Mouse (Mus musculus): ENCODE data around the gene Cdca3. TPM values are rescaled to one million over a fixed set of nuclear protein-coding genes. Genes with fewer than 3 reads are reported as not detected.
"Not testable (repeated sequence)": the region's sequence is repeated elsewhere in the genome, so short reads cannot be mapped to it uniquely, and the experiment has no call there.

Gene Cdca3
- under 1 TPM; 0.63 to 0.66 TPM for total RNA-seq (2021)
- long read RNA-seq, experiment 1: 0 reads
- long read RNA-seq, experiment 2, partial matches to known transcripts: 0 of 3 reads
- long read RNA-seq, experiment 2, other reads (novel, unspliced or antisense): 0 of 3 reads

- peak within 1 kb of the TSS; percentile 71 for H3K4me3 ChIP-seq
- DNase-seq (ENCODE audit: extremely low spot score in 1 of 2, low spot score in 2 of 2): peak; percentile 98
- TF ChIP-seq CTCF (IDR thresholded peaks at IDR 0.05): no peak
- intact Hi-C loops (cut with DNase I): loop anchor here (1.0 kb wide), 1 partner anchor 15 kb away; the partner anchor contains the start of gene Tpi1
- H3K27ac ChIP-seq: peak within 1 kb of the TSS; percentile 95
These were observed at the start of gene Cdca3, which contains the start of gene Usp5 for GRCm38 (mm10) chr6:124828868-124829798. Gene Cdca3, plus strand, starts transcription at chr6:124829547. Gene Usp5, minus strand, starts transcription at chr6:124829484.

- TF ChIP-seq CTCF (IDR thresholded peaks at IDR 0.05): no peak
- H3K27ac ChIP-seq: no peak overlapping the region
- no peak for DNase-seq (ENCODE audit: extremely low spot score in 1 of 2, low spot score in 2 of 2)
- H3K4me3 ChIP-seq: peak overlapping the region; percentile 36
- intact Hi-C loops (cut with DNase I): no loop called here
These were observed 49.3 kb upstream of the Cdca3 start for GRCm38 (mm10) chr6:124779984-124780416.

GRCm38 (mm10) chr6:124780917-124781316 lies 48.4 kb upstream of the Cdca3 start:
- TF ChIP-seq CTCF (IDR thresholded peaks at IDR 0.05): no peak
- H3K4me3 ChIP-seq: no peak overlapping the region
- intact Hi-C loops (cut with DNase I): no loop called here
- DNase-seq (ENCODE audit: extremely low spot score in 1 of 2, low spot score in 2 of 2): no peak
- H3K27ac ChIP-seq: no peak overlapping the region

- no peak overlapping the region for H3K27ac ChIP-seq
- intact Hi-C loops (cut with DNase I): no loop called here
- H3K4me3 ChIP-seq: no peak overlapping the region
- no peak for DNase-seq (ENCODE audit: extremely low spot score in 1 of 2, low spot score in 2 of 2)
- TF ChIP-seq CTCF (IDR thresholded peaks at IDR 0.05): no peak
These were observed 46.9 kb upstream of the Cdca3 start for GRCm38 (mm10) chr6:124782436-124782835.

GRCm38 (mm10) chr6:124786756-124787420 lies 42.5 kb upstream of the Cdca3 start:
- no peak for DNase-seq (ENCODE audit: extremely low spot score in 1 of 2, low spot score in 2 of 2)
- H3K27ac ChIP-seq: no peak overlapping the region
- intact Hi-C loops (cut with DNase I): no loop called here
- no peak for TF ChIP-seq CTCF (IDR thresholded peaks at IDR 0.05)
- no peak overlapping the region for H3K4me3 ChIP-seq

- Histone ChIP-seq H3K4me3 (no peak overlapping the region), H3K27ac (no peak overlapping the region)
- no peak for TF ChIP-seq CTCF (IDR thresholded peaks at IDR 0.05)
- DNase-seq (ENCODE audit: extremely low spot score in 1 of 2, low spot score in 2 of 2): no peak
- intact Hi-C loops (cut with DNase I): no loop called here
These were observed 41.6 kb upstream of the Cdca3 start for GRCm38 (mm10) chr6:124787722-124788121.

GRCm38 (mm10) chr6:124789519-124789918 lies 39.8 kb upstream of the Cdca3 start:
- TF ChIP-seq CTCF (IDR thresholded peaks at IDR 0.05): no peak

GRCm38 (mm10) chr6:124790121-124790520 lies 39.2 kb upstream of the Cdca3 start:
- Histone ChIP-seq H3K27ac (no peak overlapping the region), H3K4me3 (no peak overlapping the region)
- no peak for TF ChIP-seq CTCF (IDR thresholded peaks at IDR 0.05)
- DNase-seq (ENCODE audit: extremely low spot score in 1 of 2, low spot score in 2 of 2): no peak
- intact Hi-C loops (cut with DNase I): loop anchor here (2.0 kb wide), 1 partner anchor 15 kb away; no protein-coding TSS in a partner anchor

More at GRCm38 (mm10) chr6:124789519-124789918, 39.8 kb upstream of the Cdca3 start:
- intact Hi-C loops (cut with DNase I): no loop called here
- Histone ChIP-seq H3K4me3 (no peak overlapping the region), H3K27ac (no peak overlapping the region)
- DNase-seq (ENCODE audit: extremely low spot score in 1 of 2, low spot score in 2 of 2): no peak

GRCm38 (mm10) chr6:124791911-124792310 lies 37.4 kb upstream of the Cdca3 start:
- Histone ChIP-seq H3K27ac (no peak overlapping the region), H3K4me3 (no peak overlapping the region)
- no peak for TF ChIP-seq CTCF (IDR thresholded peaks at IDR 0.05)
- intact Hi-C loops (cut with DNase I): loop anchor here (2.0 kb wide), 1 partner anchor 13 kb away; no protein-coding TSS in a partner anchor
- no peak for DNase-seq (ENCODE audit: extremely low spot score in 1 of 2, low spot score in 2 of 2)

- no peak for TF ChIP-seq CTCF (IDR thresholded peaks at IDR 0.05)
- no peak overlapping the region for H3K4me3 ChIP-seq
- no peak overlapping the region for H3K27ac ChIP-seq
- DNase-seq (ENCODE audit: extremely low spot score in 1 of 2, low spot score in 2 of 2): no peak
- intact Hi-C loops (cut with DNase I): loop anchor here (1.0 kb wide), 1 partner anchor 9 kb away; no protein-coding TSS in a partner anchor
These were observed 33.6 kb upstream of the Cdca3 start for GRCm38 (mm10) chr6:124795781-124796180.

- Histone ChIP-seq H3K27ac (no peak overlapping the region), H3K4me3 (no peak overlapping the region)
- intact Hi-C loops (cut with DNase I): loop anchor here (1.0 kb wide), 1 partner anchor 8 kb away; no protein-coding TSS in a partner anchor
- DNase-seq (ENCODE audit: extremely low spot score in 1 of 2, low spot score in 2 of 2): no peak
- no peak for TF ChIP-seq CTCF (IDR thresholded peaks at IDR 0.05)
These were observed 33.1 kb upstream of the Cdca3 start for GRCm38 (mm10) chr6:124796200-124796599.

GRCm38 (mm10) chr6:124802400-124802799 lies 26.9 kb upstream of the Cdca3 start:
- H3K27ac ChIP-seq; H3K4me3 ChIP-seq; intact Hi-C loops (cut with DNase I); DNase-seq (ENCODE audit: extremely low spot score in 1 of 2, low spot score in 2 of 2): not testable (repeated sequence)
